In genomic region chrX:135956988-135957690, GRCm38 (mm10) we compare ENCODE assay signal across 21 mouse cellular contexts. TPM values are rescaled to one million over a fixed set of nuclear protein-coding genes. Genes with fewer than 3 reads are reported as not detected.
DNase-seq lines count a peak whose midpoint lies in the region; ATAC-seq lines count a peak whose summit lies in the region.
"Had no signal": no experiment of that assay in that cellular context is flagged by ENCODE, and none has a peak within 500 bp of the region (broad histone marks: within the 10 kb centered on the region; RNA-seq: fewer than 3 reads in every experiment).

No protein-coding gene starts in this region.

- H3K27me3 ChIP-seq in hindbrain, embryonic 11.5 days (ENCODE audit: control insufficient read depth, insufficient read depth, low read length): 0 out of 2 replicates have a peak, but pooled peaks cover 2% of the 10 kb centered on the region
- H3K27me3 ChIP-seq in hindbrain, embryonic 10.5 days (ENCODE audit: insufficient read depth, poor library complexity, severe bottlenecking): no peaks in the 10 kb centered on the region
- H3K27me3 ChIP-seq in forebrain, embryonic 16.5 days (replicated peaks; ENCODE audit: control insufficient read depth, insufficient read depth, low read length): no peaks in the 10 kb centered on the region
- no peaks in the 10 kb centered on the region for H3K27me3 ChIP-seq in midbrain, embryonic 12.5 days
- H3K27me3 ChIP-seq in neural tube, embryonic 15.5 days (replicated peaks): no peaks in the 10 kb centered on the region
- H3K27me3 ChIP-seq: CH12.LX; liver, embryonic 12.5 days; stomach, embryonic 15.5 days had no signal

- H3K9me3 ChIP-seq in hindbrain, embryonic 11.5 days (ENCODE audit: control insufficient read depth, low read length): no peaks in the 10 kb centered on the region
- H3K9me3 ChIP-seq in hindbrain, embryonic 10.5 days: no peaks in the 10 kb centered on the region
- no peaks in the 10 kb centered on the region for H3K9me3 ChIP-seq in forebrain, embryonic 16.5 days (ENCODE audit: control insufficient read depth, low read length)
- H3K9me3 ChIP-seq in midbrain, embryonic 12.5 days: no peaks in the 10 kb centered on the region
- no peaks in the 10 kb centered on the region for H3K9me3 ChIP-seq in neural tube, embryonic 15.5 days (replicated peaks)
- H3K9me3 ChIP-seq: liver, embryonic 12.5 days; stomach, embryonic 15.5 days had no signal

- no peaks in the 10 kb centered on the region for H3K36me3 ChIP-seq in hindbrain, embryonic 11.5 days (ENCODE audit: control insufficient read depth, insufficient read depth, low read length)
- no peaks in the 10 kb centered on the region for H3K36me3 ChIP-seq in hindbrain, embryonic 10.5 days
- no peaks in the 10 kb centered on the region for H3K36me3 ChIP-seq in forebrain, embryonic 16.5 days (ENCODE audit: control insufficient read depth, insufficient read depth)
- H3K36me3 ChIP-seq in midbrain, embryonic 12.5 days: no peaks in the 10 kb centered on the region
- H3K36me3 ChIP-seq in neural tube, embryonic 15.5 days: no peaks in the 10 kb centered on the region
- H3K36me3 ChIP-seq: liver, embryonic 12.5 days; stomach, embryonic 15.5 days had no signal

- no peak overlapping the region for H3K27ac ChIP-seq in hindbrain, embryonic 11.5 days (ENCODE audit: low read depth, low read length)
- H3K27ac ChIP-seq in hindbrain, embryonic 10.5 days: no peak overlapping the region
- H3K27ac ChIP-seq in forebrain, embryonic 16.5 days (ENCODE audit: low read length): peak overlapping the region; percentile 47; the same call in 1 of the 2 replicates
- peak overlapping the region; percentile 54; the same call in 1 of the 2 replicates for H3K27ac ChIP-seq in midbrain, embryonic 12.5 days (replicated peaks)
- 0 out of 2 replicates have a peak overlapping the region, but pooled peaks have one; percentile 18 for H3K27ac ChIP-seq in neural tube, embryonic 15.5 days (replicated peaks)
- H3K27ac ChIP-seq: liver, embryonic 12.5 days; stomach, embryonic 15.5 days had no signal

- H3K9ac ChIP-seq in hindbrain, embryonic 11.5 days (ENCODE audit: low read depth, low read length): no peak overlapping the region
- no peak overlapping the region for H3K9ac ChIP-seq in forebrain, embryonic 16.5 days (replicated peaks; ENCODE audit: low read depth, low read length)
- no peak overlapping the region for H3K9ac ChIP-seq in midbrain, embryonic 12.5 days (replicated peaks)
- no peak overlapping the region for H3K9ac ChIP-seq in neural tube, embryonic 15.5 days (replicated peaks)
- H3K9ac ChIP-seq: liver, embryonic 12.5 days; lung, embryonic 14.5 days; stomach, embryonic 15.5 days had no signal

- no peak overlapping the region for H3K4me3 ChIP-seq in hindbrain, embryonic 11.5 days (ENCODE audit: low read depth, low read length)
- H3K4me3 ChIP-seq in hindbrain, embryonic 10.5 days: no peak overlapping the region
- no peak overlapping the region for H3K4me3 ChIP-seq in forebrain, embryonic 16.5 days (replicated peaks; ENCODE audit: low read length)
- no peak overlapping the region for H3K4me3 ChIP-seq in midbrain, embryonic 12.5 days
- H3K4me3 ChIP-seq in neural tube, embryonic 15.5 days (replicated peaks): no peak overlapping the region
- H3K4me3 ChIP-seq: liver, embryonic 12.5 days; stomach, embryonic 15.5 days had no signal

- no peak for ATAC-seq in hindbrain, embryonic 11.5 days (ENCODE audit: low FRiP score)
- ATAC-seq in forebrain, embryonic 16.5 days: peak; percentile 84
- ATAC-seq in midbrain, embryonic 12.5 days (ENCODE audit: low FRiP score, low read depth): 0 out of 2 replicates have a peak, but pooled peaks have one; percentile 54
- peak; percentile 84; the same call in 1 of the 2 replicates for ATAC-seq in neural tube, embryonic 15.5 days (ENCODE audit: low FRiP score)
- ATAC-seq: liver, embryonic 12.5 days had no signal

- WGBS in hindbrain, embryonic 11.5 days: 95% methylated on average over 1 of the region's 1 CpGs
- whole genome bisulfite sequencing in hindbrain, embryonic 10.5 days: 78% methylated on average over 1 of the region's 1 CpGs
- 48% methylated on average over 1 of the region's 1 CpGs for WGBS in forebrain, embryonic 16.5 days
- WGBS in midbrain, embryonic 12.5 days: 69% methylated on average over 1 of the region's 1 CpGs
- WGBS in neural tube, embryonic 15.5 days: 66% methylated on average over 1 of the region's 1 CpGs

- DNase-seq in hindbrain, embryonic 11.5 days (ENCODE audit: low spot score): peak; percentile 32
- no peak for DNase-seq in hindbrain, embryonic 10.5 days (ENCODE audit: low spot score)
- DNase-seq in right cerebral cortex, postnatal 10 days (ENCODE audit: low spot score in 2 of 2): no peak
- no peak for DNase-seq in kidney, postnatal 25 days
- DNase-seq: adrenal gland, adult 2 months; cerebellum, adult 11-12 months; cerebellum, postnatal 25 days; heart, postnatal 14 days; kidney, adult 9 months; kidney, postnatal 4 days; lung, embryonic 14.5 days; lung, postnatal 4 days; right cerebral cortex, adult 18-20 months; thymus, postnatal 14 days had no signal

- no peaks in the 10 kb centered on the region for H3K4me1 ChIP-seq in hindbrain, embryonic 11.5 days (replicated peaks; ENCODE audit: control insufficient read depth, insufficient read depth, low read length)
- no peaks in the 10 kb centered on the region for H3K4me1 ChIP-seq in hindbrain, embryonic 10.5 days (replicated peaks)
- no peaks in the 10 kb centered on the region; the same call in 1 of the 2 replicates for H3K4me1 ChIP-seq in forebrain, embryonic 16.5 days (replicated peaks; ENCODE audit: control insufficient read depth, insufficient read depth, low read length)
- no peaks in the 10 kb centered on the region for H3K4me1 ChIP-seq in midbrain, embryonic 12.5 days
- peaks cover 5% of the 10 kb centered on the region for H3K4me1 ChIP-seq in neural tube, embryonic 15.5 days
- H3K4me1 ChIP-seq: liver, embryonic 12.5 days; stomach, embryonic 15.5 days had no signal

- H3K4me2 ChIP-seq in hindbrain, embryonic 11.5 days (replicated peaks; ENCODE audit: low read depth, low read length): no peak overlapping the region
- H3K4me2 ChIP-seq in forebrain, embryonic 16.5 days (ENCODE audit: low read length): no peak overlapping the region
- H3K4me2 ChIP-seq in midbrain, embryonic 12.5 days (replicated peaks): no peak overlapping the region
- H3K4me2 ChIP-seq in neural tube, embryonic 15.5 days: no peak overlapping the region
- H3K4me2 ChIP-seq: heart, embryonic 11.5 days; liver, embryonic 12.5 days; lung, embryonic 14.5 days; stomach, embryonic 15.5 days had no signal

RNA-seq across cellular contexts. Expression of gene Arxes2, which starts 36.5 kb away (rescaled TPM):
- 125 and 140 TPM in 2 replicates for polyA plus RNA-seq in hindbrain, embryonic 11.5 days (2014; fragmentation: Nextera tagmentation; extraction: Ambion mirVana)
- 89.6 and 92.7 TPM in 2 replicates for polyA plus RNA-seq in hindbrain, embryonic 10.5 days (2016; fragmentation: Nextera tagmentation; extraction: Ambion mirVana)
- polyA plus RNA-seq in forebrain, embryonic 16.5 days (2015; fragmentation: Nextera tagmentation; extraction: Ambion mirVana): 170 and 205 TPM in 2 replicates
- 151 and 155 TPM in 2 replicates for polyA plus RNA-seq in midbrain, embryonic 12.5 days (2016; fragmentation: Nextera tagmentation; extraction: Ambion mirVana)
- polyA plus RNA-seq in neural tube, embryonic 15.5 days (2015; fragmentation: Nextera tagmentation; extraction: Ambion mirVana): 244 and 276 TPM in 2 replicates

Comparison
In these comparisons a context has a peak if more than half of its experiments do, and no peak if none do; other contexts are left out.
1. H3K27ac ChIP-seq: peak in forebrain, embryonic 16.5 days (single experiment), midbrain, embryonic 12.5 days (single experiment) and neural tube, embryonic 15.5 days (single experiment); none in hindbrain, embryonic 11.5 days (single experiment) and hindbrain, embryonic 10.5 days (single experiment).